Mouse (Mus musculus): Measurements from ENCODE around the gene Ubl3.

Gene Ubl3

DNA sequence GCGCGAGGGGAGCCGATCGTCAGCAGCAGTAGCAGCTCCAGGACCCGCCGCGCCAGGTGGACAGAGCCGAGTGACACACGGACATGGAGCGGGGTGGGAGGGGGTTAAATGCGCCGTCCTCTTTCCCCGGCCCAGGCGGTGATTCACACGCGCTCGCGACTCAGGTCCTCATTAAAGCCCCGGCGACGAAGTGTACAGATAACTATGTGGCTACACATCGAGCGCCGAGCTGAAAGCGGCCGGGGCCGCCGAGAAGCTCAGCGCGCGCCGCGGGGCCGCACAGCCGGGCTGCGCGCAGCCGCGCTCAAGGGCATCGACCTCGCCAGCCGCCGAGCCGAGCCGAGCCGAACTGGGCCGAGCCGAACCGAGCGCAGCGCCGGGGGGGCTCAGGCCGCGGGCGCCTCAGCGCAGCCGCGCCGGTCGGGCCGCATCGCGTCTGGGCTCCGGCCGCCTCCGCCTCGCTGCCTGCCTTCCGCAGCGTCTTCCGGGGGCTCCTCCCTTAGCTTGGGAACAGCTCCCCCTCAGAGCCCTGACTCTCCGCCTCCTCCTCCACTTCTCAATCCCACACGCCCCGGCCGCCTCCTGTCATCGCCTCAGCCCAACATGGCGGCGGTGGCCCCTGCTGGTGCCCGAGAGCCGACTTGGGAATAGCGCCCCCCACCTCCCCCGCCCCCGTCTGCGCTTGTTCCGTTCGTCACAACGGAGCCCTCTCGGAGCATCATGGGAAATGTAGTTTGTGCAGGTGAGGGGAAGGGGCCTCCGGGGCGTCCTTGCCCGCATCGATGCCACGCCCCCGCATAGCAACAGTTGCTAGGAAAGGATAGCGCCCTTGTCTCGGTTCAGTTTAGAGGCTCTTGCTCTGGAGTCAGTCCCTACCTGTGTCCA is at the start of gene Ubl3:
TSS of gene Ubl3 (minus strand) at position 603 of the 885 bp plus-strand sequence.
- peak; percentile 55 to 70 for DNase-seq (ENCODE audit: low read depth in 2 of 2, low spot score in 2 of 2)

GRCm38 (mm10) chr5:148598376-148598775 is 45.8 kb upstream of the Ubl3 start:
- no peak for DNase-seq (ENCODE audit: low read depth in 2 of 2, low spot score in 2 of 2)

DNA sequence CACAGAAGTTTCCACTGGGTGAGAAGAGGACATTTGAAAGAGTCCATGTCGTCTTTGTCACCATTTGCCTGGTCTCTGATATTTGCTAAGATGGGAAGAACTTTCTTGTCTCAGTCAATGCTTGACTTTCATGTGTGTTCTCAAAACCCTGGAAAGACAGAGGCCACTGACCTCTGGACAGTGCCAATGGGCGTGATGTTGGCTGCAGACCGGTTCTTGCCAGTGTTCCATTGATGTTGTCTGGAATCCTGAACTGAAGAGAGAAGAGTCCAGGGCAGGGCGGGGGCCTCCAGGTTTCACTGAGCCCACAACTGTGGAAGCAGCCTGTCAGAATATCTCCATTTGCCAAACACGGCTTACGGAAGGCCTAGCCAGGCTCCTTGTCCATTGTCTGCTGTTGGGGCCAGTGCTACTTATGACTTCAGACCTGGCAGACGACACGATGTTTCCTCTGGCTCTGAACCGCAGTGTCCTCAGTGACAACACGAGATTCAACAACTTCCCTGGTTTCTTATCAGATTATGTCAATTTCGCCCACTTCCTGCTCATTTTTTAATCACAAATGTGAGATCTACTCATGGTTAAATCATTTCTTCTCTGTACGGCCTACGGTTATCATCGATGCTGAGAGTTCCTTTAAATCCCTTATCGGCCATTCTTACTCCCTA is 43.6 kb upstream of the Ubl3 start:
- peak in 1 of 2 experiments; percentile 1 for DNase-seq (ENCODE audit: low read depth in 2 of 2, low spot score in 2 of 2)

GRCm38 (mm10) chr5:148595459-148595751 is 42.8 kb upstream of the Ubl3 start:
- DNase-seq (ENCODE audit: low read depth in 2 of 2, low spot score in 2 of 2): no peak

DNA sequence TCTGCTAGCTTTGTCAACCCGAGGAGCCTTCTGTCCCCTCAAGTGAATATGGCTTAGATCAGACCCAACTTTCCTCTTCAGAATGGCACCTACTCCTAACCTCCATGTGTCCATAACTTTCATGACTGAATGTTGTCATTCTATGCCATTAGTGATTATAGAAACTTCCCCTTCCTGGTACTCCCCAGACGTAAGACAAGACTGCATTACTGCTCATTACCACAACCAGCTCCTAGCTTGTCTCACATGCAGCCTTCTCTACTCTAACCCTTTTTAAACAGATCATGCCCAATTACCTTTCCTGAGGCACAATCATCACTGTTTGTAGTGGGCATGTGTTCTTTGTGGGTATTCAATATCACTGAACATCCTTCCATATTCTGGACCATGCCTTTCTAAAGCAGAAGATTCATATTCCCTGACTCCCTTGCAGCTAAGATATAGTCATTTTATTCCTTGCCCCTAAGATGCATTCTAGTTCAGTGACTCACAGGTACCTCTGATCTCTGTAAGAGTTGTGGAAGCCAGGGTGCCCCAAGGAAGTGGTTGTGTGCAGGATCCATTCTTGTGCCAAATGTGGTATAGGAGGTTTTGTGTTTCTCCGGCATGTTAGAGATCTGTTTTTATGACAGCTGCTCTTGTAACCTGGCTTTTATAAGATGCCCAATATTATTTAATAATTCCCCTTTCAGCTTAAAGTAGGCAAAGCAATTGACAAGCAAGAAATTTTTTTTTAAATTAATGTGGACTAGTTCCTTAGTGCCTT is 42.3 kb upstream of the Ubl3 start:
- DNase-seq (ENCODE audit: low read depth in 2 of 2, low spot score in 2 of 2): peak; percentile 7 to 8

DNA sequence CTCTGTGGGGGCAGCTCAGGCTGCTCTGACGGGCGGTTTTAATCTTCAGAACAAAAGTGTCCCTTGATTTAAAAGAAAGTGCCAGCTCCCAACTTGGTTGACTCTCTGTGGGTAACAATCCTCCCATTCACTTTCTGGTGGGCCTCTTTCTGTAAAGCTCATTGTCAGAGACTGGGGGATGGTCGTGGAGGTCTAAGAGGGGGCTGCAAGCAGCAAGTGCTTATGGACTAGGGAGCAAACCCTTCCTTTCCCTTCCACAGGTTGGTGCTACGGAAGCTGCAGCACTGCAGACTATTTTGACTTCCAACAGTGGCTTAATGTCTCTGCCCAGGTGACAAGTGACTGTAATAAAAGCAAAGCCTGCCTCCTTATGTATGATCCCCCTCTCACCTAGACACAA is 41.0 kb upstream of the Ubl3 start:
- DNase-seq (ENCODE audit: low read depth in 2 of 2, low spot score in 2 of 2): no peak

DNA sequence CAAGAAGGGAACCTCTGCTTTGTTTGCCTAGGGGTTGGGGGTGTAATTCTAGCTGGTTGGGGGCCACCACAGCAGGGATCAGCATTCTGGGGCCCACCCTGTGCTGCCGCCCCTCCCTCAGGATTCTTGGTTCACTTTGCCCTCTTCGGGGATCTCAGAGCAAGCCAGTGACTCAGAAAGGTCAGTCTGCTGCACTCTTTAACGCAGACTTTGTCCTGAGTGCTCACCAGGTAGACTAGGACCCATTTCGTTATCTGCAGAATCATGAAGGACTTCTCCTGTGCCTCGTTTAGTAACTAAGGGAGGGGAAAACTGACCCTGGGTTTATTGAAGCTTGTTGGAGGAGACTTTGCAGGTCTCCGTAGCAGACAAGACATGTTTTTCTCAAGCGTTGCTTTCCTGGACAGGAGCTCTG is 38.9 kb upstream of the Ubl3 start:
- DNase-seq (ENCODE audit: low read depth in 2 of 2, low spot score in 2 of 2): no peak

DNA sequence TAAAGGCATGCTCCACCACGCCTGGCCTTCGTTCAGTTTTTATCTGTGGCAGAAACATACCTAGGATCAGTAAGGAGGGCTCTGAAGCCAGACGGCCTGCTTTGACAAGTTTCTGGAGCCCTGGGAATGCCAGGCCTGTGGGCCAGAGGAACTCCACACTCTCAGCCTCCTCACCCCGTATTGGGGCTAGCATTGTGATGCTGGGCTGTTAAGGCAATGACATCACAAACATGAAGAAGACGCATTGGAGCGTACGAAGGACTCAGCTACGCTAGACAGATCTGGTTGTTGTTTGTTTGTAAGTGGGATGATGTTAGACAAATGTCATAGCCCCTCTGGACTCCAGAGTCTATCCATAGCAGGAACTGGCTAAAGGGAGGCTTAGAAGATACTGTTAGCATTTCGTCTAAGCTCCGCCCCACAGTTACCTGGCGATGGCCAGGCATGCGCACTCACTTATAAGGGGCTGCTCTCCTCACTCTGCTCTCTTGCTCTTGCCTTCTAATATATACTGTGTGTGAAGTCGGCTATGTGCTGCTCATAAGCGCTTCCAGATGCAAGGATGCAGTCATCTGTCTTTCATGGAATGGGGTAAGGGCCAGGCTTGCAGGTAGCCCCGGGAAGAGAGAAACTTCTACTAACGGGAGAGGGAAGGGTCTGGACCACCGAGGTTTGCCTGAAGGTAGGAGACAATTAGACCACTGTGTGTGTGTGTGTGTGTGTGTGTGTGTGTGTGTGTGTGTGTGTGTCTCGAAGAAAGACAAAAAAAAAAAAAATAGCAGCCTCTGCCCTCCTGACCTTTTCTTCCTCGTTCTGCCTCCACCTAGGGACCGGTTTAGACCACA is 38.2 kb upstream of the Ubl3 start:
- no peak for DNase-seq (ENCODE audit: low read depth in 2 of 2, low spot score in 2 of 2)

- no peak for DNase-seq (ENCODE audit: low read depth in 2 of 2, low spot score in 2 of 2)
Measured at GRCm38 (mm10) chr5:148588987-148589386, 36.4 kb upstream of the Ubl3 start.

DNA sequence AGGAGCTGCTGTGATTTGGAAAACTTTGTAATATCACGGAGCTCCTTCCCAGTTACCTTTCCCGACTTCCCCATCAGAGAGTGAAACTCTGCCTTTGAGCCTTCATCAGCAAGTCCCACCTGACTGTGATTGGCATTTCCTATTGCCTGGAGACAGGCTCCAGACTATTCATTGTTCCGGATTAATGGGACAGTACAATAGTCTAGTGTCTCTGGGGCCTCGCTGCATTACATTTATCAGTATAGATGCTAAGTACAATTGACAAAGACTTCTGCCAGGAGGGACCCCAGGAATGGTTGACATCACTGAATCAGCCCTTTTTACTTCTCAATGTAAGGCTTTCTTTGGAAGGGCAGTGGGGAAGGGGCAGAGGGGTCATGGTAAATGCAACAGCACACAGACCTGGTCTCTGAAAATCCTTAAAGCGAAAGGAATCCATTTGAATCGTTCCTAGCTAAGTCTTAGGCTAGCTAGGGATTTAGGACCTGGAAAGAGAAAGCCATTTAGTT is 35.6 kb upstream of the Ubl3 start:
- no peak for DNase-seq (ENCODE audit: low read depth in 2 of 2, low spot score in 2 of 2)

- DNase-seq (ENCODE audit: low read depth in 2 of 2, low spot score in 2 of 2): no peak
Measured at GRCm38 (mm10) chr5:148580388-148580985, 27.9 kb upstream of the Ubl3 start.

DNA sequence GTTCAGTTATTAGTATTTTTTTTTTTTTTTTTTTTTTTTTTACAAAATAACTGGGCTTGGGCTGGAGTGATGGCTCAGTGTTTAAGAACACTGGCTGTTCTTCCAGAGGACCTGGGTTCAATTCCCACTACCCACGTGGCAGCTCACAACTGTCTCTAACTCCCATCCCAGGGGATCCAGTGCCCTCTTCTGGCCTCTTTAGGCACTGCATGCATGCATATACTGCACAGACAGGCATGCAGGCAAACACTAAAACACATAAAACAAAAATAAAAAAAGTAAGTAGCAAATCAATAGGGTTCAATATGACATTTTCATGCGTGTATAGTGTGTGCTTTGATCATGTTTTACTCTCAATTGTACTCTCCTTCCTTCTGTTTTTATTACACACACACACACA is 26.6 kb upstream of the Ubl3 start:
- no peak for DNase-seq (ENCODE audit: low read depth in 2 of 2, low spot score in 2 of 2)

- no peak for DNase-seq (ENCODE audit: low read depth in 2 of 2, low spot score in 2 of 2)
Measured at GRCm38 (mm10) chr5:148578353-148578752, 25.8 kb upstream of the Ubl3 start.

DNA sequence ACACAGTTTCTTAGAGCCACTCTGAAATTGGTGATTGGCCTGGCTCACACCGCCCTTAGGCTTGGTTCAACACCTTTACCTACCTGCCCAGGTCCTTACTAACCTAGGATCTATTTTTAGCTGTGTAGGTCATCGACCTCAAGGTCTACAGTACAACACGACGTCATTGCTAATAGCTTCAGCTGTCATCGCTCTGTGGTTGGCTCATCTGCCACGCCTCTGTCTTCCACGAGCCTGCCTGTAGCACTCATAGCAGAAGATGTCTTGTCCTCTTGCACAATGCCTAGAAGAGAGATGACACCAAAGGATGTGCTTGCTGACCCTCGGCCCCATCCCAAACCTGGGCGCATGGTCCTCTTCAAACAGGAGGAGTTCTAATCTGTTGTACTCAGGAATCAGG is 24.7 kb upstream of the Ubl3 start:
- DNase-seq (ENCODE audit: low read depth in 2 of 2, low spot score in 2 of 2): no peak

DNA sequence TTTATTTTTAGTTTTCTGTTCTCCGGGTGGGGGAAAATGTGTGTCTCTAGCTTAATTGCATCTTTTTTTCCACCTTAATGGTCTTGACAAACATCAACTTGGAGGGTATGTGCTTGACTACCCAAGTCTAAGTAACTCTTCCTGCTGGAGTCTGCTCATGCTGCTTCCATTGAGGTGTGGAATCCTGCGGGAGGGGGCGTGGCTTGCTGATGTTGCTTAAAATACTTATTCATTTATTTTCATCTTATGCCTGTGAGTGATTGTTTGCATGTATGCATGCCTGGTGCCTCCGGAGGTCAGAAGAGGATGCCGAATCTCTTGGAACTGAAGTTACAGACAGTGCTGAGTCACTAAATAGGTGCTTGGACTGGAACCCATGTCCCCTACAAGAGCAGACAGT is 22.6 kb upstream of the Ubl3 start:
- DNase-seq (ENCODE audit: low read depth in 2 of 2, low spot score in 2 of 2): no peak

- no peak for DNase-seq (ENCODE audit: low read depth in 2 of 2, low spot score in 2 of 2)
Measured at GRCm38 (mm10) chr5:148572676-148573075, 20.1 kb upstream of the Ubl3 start.

DNA sequence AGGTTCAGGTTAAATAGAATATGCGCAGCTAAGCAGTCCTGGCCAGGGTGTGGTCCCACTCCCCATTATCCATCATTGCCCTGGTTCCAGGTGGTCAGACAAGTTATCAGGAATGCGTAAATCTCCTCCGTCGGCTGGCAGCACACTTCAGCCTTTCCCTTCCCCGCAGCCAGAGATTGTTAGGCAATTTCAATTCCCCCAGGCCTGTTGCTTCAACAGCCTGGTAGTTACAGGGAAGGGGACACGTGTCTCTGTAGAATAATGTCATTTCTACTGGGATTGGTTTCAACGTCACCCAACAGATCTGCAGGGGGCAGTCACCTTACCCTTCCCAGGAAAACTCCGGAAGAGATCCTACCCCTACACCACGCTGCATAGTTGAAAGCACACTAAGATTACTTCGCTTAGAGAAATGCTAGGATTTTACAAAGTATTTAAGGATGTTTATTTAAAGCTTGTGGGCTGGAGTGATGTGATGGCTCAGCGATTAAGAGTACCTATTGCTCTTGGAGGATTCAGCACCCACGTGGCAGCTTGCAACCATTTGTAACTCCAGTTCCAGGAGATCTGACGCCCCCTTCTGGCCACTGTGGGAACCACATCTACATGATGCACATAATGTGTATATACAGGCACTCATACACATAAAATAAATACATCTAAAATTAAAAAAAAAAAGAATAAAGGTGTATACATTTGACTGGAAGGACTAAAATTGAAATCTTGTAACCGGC is 18.1 kb upstream of the Ubl3 start:
- no peak for DNase-seq (ENCODE audit: low read depth in 2 of 2, low spot score in 2 of 2)

DNA sequence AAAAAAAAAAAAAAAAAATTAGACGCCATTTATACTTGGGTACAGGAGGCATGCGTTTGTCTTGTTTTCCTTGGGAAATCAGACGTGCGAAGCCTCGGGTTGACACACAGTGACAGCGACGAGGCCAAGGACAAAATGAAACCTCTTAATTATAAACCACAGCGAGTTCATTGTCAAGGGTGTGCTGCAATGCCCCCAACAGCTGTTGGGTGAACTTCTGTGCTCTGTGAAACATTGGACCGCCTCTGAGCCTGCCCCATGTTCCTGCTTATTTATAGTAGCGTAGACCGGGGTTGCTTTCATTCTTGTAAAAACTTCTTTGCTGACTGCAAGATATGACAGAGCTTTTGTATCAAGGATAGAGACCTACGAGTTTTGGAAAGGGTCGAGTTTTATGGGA is 16.9 kb upstream of the Ubl3 start:
- no peak for DNase-seq (ENCODE audit: low read depth in 2 of 2, low spot score in 2 of 2)

DNA sequence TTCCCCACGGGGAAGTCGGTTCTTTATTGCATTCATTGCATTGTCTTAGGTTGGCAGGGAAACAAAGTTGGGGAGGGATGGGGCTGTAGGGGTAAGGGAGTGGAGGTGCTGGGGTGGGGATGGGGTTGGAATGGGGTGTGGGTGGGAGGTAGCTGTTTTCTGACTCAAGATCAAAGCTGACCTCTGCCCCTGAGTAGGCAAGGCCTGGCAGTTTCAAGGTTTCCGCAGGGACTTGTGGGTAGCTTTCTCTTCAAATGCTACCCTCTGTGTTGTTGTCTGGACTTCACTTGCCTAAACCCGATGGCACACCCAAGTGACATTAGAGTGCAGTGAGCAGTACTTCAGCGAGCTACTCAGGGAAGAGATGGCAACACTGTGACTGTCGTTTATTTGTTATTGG is 13.0 kb upstream of the Ubl3 start:
- DNase-seq (ENCODE audit: low read depth in 2 of 2, low spot score in 2 of 2): no peak

DNA sequence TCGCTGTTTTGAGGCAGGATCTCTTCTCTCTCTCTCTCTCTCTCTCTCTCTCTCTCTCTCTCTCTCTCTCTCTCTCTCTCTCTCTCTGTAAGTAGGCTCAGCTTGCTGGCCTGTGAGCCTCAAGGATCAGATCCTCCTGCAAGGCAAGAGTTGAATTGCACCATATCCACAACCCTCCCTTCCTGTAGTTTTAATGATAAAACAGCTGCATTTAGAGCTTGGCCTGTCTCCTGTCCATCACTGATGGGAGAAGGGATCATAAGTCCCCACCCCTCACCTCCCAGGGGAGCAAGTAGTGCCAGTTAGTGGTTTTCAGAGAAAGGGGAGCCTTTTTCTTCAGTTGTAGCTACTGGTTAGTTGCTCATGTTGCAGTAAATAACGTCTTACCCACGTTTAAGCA is 11.5 kb upstream of the Ubl3 start:
- DNase-seq (ENCODE audit: low read depth in 2 of 2, low spot score in 2 of 2): no peak
